Mouse (Mus musculus): ENCODE measurements at regions not wholly inside any gene's neighbourhood (a gene's known extent, or its start where the extent isn't known, plus 50 kb on each side); places are given as distances from the start of the nearest gene placed in this dataset.

- DNase-seq: no peak
These were observed 412.1 kb downstream of the Pdcd6ip start for GRCm38 (mm10) chr9:113295850-113296467.

GRCm38 (mm10) chr9:113287397-113287796, 420.7 kb downstream of the Pdcd6ip start:
- no peak for DNase-seq

GRCm38 (mm10) chr9:113283244-113283643, 424.8 kb downstream of the Pdcd6ip start:
- no peak for DNase-seq

- no peak for DNase-seq
These were observed 437.5 kb downstream of the Pdcd6ip start for GRCm38 (mm10) chr9:113270595-113270994.

GRCm38 (mm10) chr9:113267696-113268095, 440.4 kb downstream of the Pdcd6ip start:
- DNase-seq: no peak

GRCm38 (mm10) chr9:113263636-113264035, 444.4 kb downstream of the Pdcd6ip start:
- DNase-seq: no peak

GRCm38 (mm10) chr9:113260296-113260695, 447.8 kb downstream of the Pdcd6ip start:
- no peak for DNase-seq

GRCm38 (mm10) chr9:113258556-113258955, 449.5 kb downstream of the Pdcd6ip start:
- peak; percentile 17 to 27 for DNase-seq

- DNase-seq: no peak
These were observed 459.3 kb downstream of the Pdcd6ip start for GRCm38 (mm10) chr9:113248703-113249274.

GRCm38 (mm10) chr9:113247950-113248349, 460.1 kb downstream of the Pdcd6ip start:
- no peak for DNase-seq

GRCm38 (mm10) chr9:113243870-113244269, 464.2 kb downstream of the Pdcd6ip start:
- no peak for DNase-seq

- DNase-seq: no peak
These were observed 474.7 kb downstream of the Pdcd6ip start for GRCm38 (mm10) chr9:113233370-113233769.

GRCm38 (mm10) chr9:113229391-113229790, 478.7 kb downstream of the Pdcd6ip start:
- DNase-seq: no peak

- peak; percentile 69 to 75 for DNase-seq
These were observed 494.1 kb downstream of the Pdcd6ip start for GRCm38 (mm10) chr9:113213930-113214329.

GRCm38 (mm10) chr9:113212389-113212788, 495.7 kb downstream of the Pdcd6ip start:
- DNase-seq: no peak

GRCm38 (mm10) chr9:113208181-113208580, 499.9 kb downstream of the Pdcd6ip start:
- no peak for DNase-seq

- no peak for DNase-seq
These were observed 508.8 kb downstream of the Pdcd6ip start for GRCm38 (mm10) chr9:113199241-113199640.

- DNase-seq: no peak
These were observed 512.5 kb downstream of the Pdcd6ip start for GRCm38 (mm10) chr9:113195556-113195955.

- DNase-seq: no peak
These were observed 515.3 kb downstream of the Pdcd6ip start for GRCm38 (mm10) chr9:113192773-113193172.

- DNase-seq: no peak
These were observed 516.9 kb downstream of the Pdcd6ip start for GRCm38 (mm10) chr9:113191163-113191562.

- DNase-seq: no peak
These were observed 526.9 kb downstream of the Pdcd6ip start for GRCm38 (mm10) chr9:113181182-113181581.

GRCm38 (mm10) chr9:113177918-113178235, 530.2 kb downstream of the Pdcd6ip start:
- no peak for DNase-seq

- peak; percentile 63 to 70 for DNase-seq
These were observed 530.7 kb downstream of the Pdcd6ip start for GRCm38 (mm10) chr9:113177181-113177917.

- DNase-seq: peak; percentile 6 to 36
These were observed 536.2 kb downstream of the Pdcd6ip start for GRCm38 (mm10) chr9:113171767-113172405.

Measured in cerebellum, postnatal 36 days (tissue).